Mouse (Mus musculus): Measurements from ENCODE around the gene Gjb1. TPM values are rescaled to one million over a fixed set of nuclear protein-coding genes. Genes with fewer than 3 reads are reported as not detected.

Gjb1 gene
- total and polyA plus RNA-seq, 2 experiments from 2014 or later, result 2.1 to 2.4 TPM

- peaks cover 5% of the 10 kb centered on the region; the same call in 1 of the 2 replicates for H3K4me1 ChIP-seq (ENCODE audit: insufficient read depth)
- peak; percentile 59 for TF ChIP-seq CTCF (IDR thresholded peaks at IDR 0.05; ENCODE audit: low read depth)
- no peaks in the 10 kb centered on the region for H3K9me3 ChIP-seq (ENCODE audit: low read length)
- peak within 1 kb of the TSS; percentile 50 for H3K4me2 ChIP-seq (ENCODE audit: low read depth)
- peak within 1 kb of the TSS; percentile 93 for H3K27ac ChIP-seq (ENCODE audit: low read depth, low read length)
- ATAC-seq (peak; percentile 97), DNase-seq (peak; percentile 95)
- H3K36me3 ChIP-seq (ENCODE audit: insufficient read depth), result no peaks in the 10 kb centered on the region
- H3K4me3 ChIP-seq (ENCODE audit: low read depth, low read length), result peak within 1 kb of the TSS; percentile 55
- H3K27me3 ChIP-seq (ENCODE audit: insufficient read depth, low read length), result no peaks in the 10 kb centered on the region
- H3K9ac ChIP-seq, result peak within 1 kb of the TSS; percentile 77
- WGBS, result 34% methylated on average over 51 of the region's 51 CpGs
Observed at GRCm38 (mm10) chrX:101429142-101429949, 53.2 kb downstream of the Gjb1 start, which contains the start of gene Nono. TSS of gene Nono (plus strand) at chrX:101429318.

- Histone ChIP-seq H3K9me3 (ENCODE audit: low read length) (no peaks in the 10 kb centered on the region), H3K4me1 (ENCODE audit: insufficient read depth) (peaks cover 5% of the 10 kb centered on the region; the same call in 1 of the 2 replicates), H3K9ac (peak overlapping the region; percentile 77), H3K36me3 (ENCODE audit: insufficient read depth) (no peaks in the 10 kb centered on the region), H3K27ac (ENCODE audit: low read depth, low read length) (peak overlapping the region; percentile 93), H3K4me3 (ENCODE audit: low read depth, low read length) (peak overlapping the region; percentile 55), H3K27me3 (ENCODE audit: insufficient read depth, low read length) (no peaks in the 10 kb centered on the region), H3K4me2 (ENCODE audit: low read depth) (peak overlapping the region; percentile 50)
- ATAC-seq (peak; percentile 19), DNase-seq (no peak)
- WGBS, result 29% methylated on average over 14 of the region's 14 CpGs
- no peak for TF ChIP-seq CTCF (IDR thresholded peaks at IDR 0.05; ENCODE audit: low read depth)
Observed at GRCm38 (mm10) chrX:101429976-101430375, 53.8 kb downstream of the Gjb1 start.

Other genes starting within 250 kb of the Gjb1 start
- gene Snx12, start 153.8 kb upstream of the Gjb1 start, total RNA-seq (2014; rRNA removed), result 52.4 and 52.7 TPM in 2 replicates
- gene Snx12, start 153.8 kb upstream of the Gjb1 start, polyA plus RNA-seq (2015; fragmentation: Nextera tagmentation; extraction: Ambion mirVana), result 41.4 and 42.8 TPM in 2 replicates
- gene Foxo4, start 121.8 kb upstream of the Gjb1 start, total RNA-seq (2014; rRNA removed), result 6.8 and 8.7 TPM in 2 replicates
- 0.65 and 0.75 TPM in 2 replicates for gene Foxo4, start 121.8 kb upstream of the Gjb1 start, polyA plus RNA-seq (2015; fragmentation: Nextera tagmentation; extraction: Ambion mirVana)
- 0.52 TPM in 1 of 2 replicates, not detected in the other for gene Gm614, start 112.4 kb upstream of the Gjb1 start, total RNA-seq (2014; rRNA removed)
- gene Gm614, start 112.4 kb upstream of the Gjb1 start, polyA plus RNA-seq (2015; fragmentation: Nextera tagmentation; extraction: Ambion mirVana), result not detected in 2 replicates
- 1.2 and 2.6 TPM in 2 replicates for gene Il2rg, start 108.1 kb upstream of the Gjb1 start, total RNA-seq (2014; rRNA removed)
- gene Il2rg, start 108.1 kb upstream of the Gjb1 start, polyA plus RNA-seq (2015; fragmentation: Nextera tagmentation; extraction: Ambion mirVana), result 4.2 and 4.5 TPM in 2 replicates
- gene Gm20489, start 107.4 kb upstream of the Gjb1 start, total RNA-seq (2014; rRNA removed), result not detected in 2 replicates
- gene Gm20489, start 107.4 kb upstream of the Gjb1 start, polyA plus RNA-seq (2015; fragmentation: Nextera tagmentation; extraction: Ambion mirVana), result not detected in 2 replicates
- 22.0 and 35.7 TPM in 2 replicates for gene Med12, start 102.3 kb upstream of the Gjb1 start, total RNA-seq (2014; rRNA removed)
- gene Med12, start 102.3 kb upstream of the Gjb1 start, polyA plus RNA-seq (2015; fragmentation: Nextera tagmentation; extraction: Ambion mirVana), result 7.3 and 14.4 TPM in 2 replicates
- gene Nlgn3, start 77.2 kb upstream of the Gjb1 start, total RNA-seq (2014; rRNA removed), result 114 and 158 TPM in 2 replicates
- gene Nlgn3, start 77.2 kb upstream of the Gjb1 start, polyA plus RNA-seq (2015; fragmentation: Nextera tagmentation; extraction: Ambion mirVana), result 65.5 and 81.1 TPM in 2 replicates
- gene Zmym3, start 44.5 kb downstream of the Gjb1 start, total RNA-seq (2014; rRNA removed), result 197 and 199 TPM in 2 replicates
- 94.7 and 102 TPM in 2 replicates for gene Zmym3, start 44.5 kb downstream of the Gjb1 start, polyA plus RNA-seq (2015; fragmentation: Nextera tagmentation; extraction: Ambion mirVana)
- 379 and 402 TPM in 2 replicates for gene Nono, start 52.9 kb downstream of the Gjb1 start, total RNA-seq (2014; rRNA removed)
- 246 and 266 TPM in 2 replicates for gene Nono, start 52.9 kb downstream of the Gjb1 start, polyA plus RNA-seq (2015; fragmentation: Nextera tagmentation; extraction: Ambion mirVana)
- gene Itgb1bp2, start 72.7 kb downstream of the Gjb1 start, total RNA-seq (2014; rRNA removed), result 0.86 and 4.2 TPM in 2 replicates
- gene Itgb1bp2, start 72.7 kb downstream of the Gjb1 start, polyA plus RNA-seq (2015; fragmentation: Nextera tagmentation; extraction: Ambion mirVana), result 0.61 and 0.75 TPM in 2 replicates
- 38.5 and 44.8 TPM in 2 replicates for gene Taf1, start 156.4 kb downstream of the Gjb1 start, total RNA-seq (2014; rRNA removed)
- 6.3 and 12.2 TPM in 2 replicates for gene Taf1, start 156.4 kb downstream of the Gjb1 start, polyA plus RNA-seq (2015; fragmentation: Nextera tagmentation; extraction: Ambion mirVana)

All from forebrain, postnatal 0 days (tissue).